Mouse (Mus musculus) heart, postnatal 36 days (tissue): ENCODE data around the gene Gm11938. TPM values are rescaled to one million over a fixed set of nuclear protein-coding genes. Genes with fewer than 3 reads are reported as not detected.
A peak's percentile ranks its signal among the peaks of the same experiment; 100 is the strongest.

Experiments used
- DNase-seq, 2 experiments: peaks; one replicate each; pipeline ENCODE4 v3.0.0; 2021 to 2022
- intact Hi-C: fragments of 180-260 bp; cut with DNase I; formaldehyde crosslinking; loops from one replicate; pipeline ENCODE4 v1.15.1; 2025
- total RNA-seq, 2 experiments: library from RNA; stranded (reverse); gene quantifications; 2 replicates each; pipeline ENCODE4 v1.2.3; 2021

Gm11938 gene
- total RNA-seq, 2 experiments from 2014 or later = not detected

GRCm38 (mm10) chr11:99580636-99581035 lies 22.5 kb downstream of the Gm11938 start, which contains the start of gene Krtap1-5:
Krtap1-5 (minus strand) TSS chr11:99581016.
- no peak for DNase-seq
- intact Hi-C loops = no loop called here

- peak; percentile 44 to 66 for DNase-seq
Observed at GRCm38 (mm10) chr11:99574106-99574505, 29.0 kb downstream of the Gm11938 start.

GRCm38 (mm10) chr11:99573164-99573563 lies 29.9 kb downstream of the Gm11938 start:
- DNase-seq = no peak
- intact Hi-C loops = no loop called here

More at GRCm38 (mm10) chr11:99574106-99574505, 29.0 kb downstream of the Gm11938 start:
- intact Hi-C loops = loop anchor here (2.0 kb wide), 2 partner anchors 109 to 195 kb away; no protein-coding TSS in a partner anchor

GRCm38 (mm10) chr11:99566530-99566929 lies 36.6 kb downstream of the Gm11938 start, which contains the start of gene Krtap3-1:
Krtap3-1 (minus strand) TSS chr11:99566630.
- no peak for DNase-seq
- intact Hi-C loops = no loop called here

- DNase-seq = no peak
- intact Hi-C loops = no loop called here
Observed at GRCm38 (mm10) chr11:99562580-99562979, 40.5 kb downstream of the Gm11938 start.

GRCm38 (mm10) chr11:99559366-99559765 lies 43.7 kb downstream of the Gm11938 start, which contains the start of gene Gm11939:
Gm11939 (minus strand) TSS chr11:99559466.
- no peak for DNase-seq
- intact Hi-C loops = no loop called here

GRCm38 (mm10) chr11:99557976-99558745 lies 44.9 kb downstream of the Gm11938 start:
- no peak for DNase-seq
- intact Hi-C loops = no loop called here

- no peak for DNase-seq
Observed at GRCm38 (mm10) chr11:99556753-99557152, 46.4 kb downstream of the Gm11938 start, which contains the start of gene Krtap3-2. Krtap3-2 (minus strand) TSS chr11:99556853.

GRCm38 (mm10) chr11:99556195-99556594 lies 46.9 kb downstream of the Gm11938 start:
- no peak for DNase-seq
- intact Hi-C loops = no loop called here

More at GRCm38 (mm10) chr11:99556753-99557152, 46.4 kb downstream of the Gm11938 start, which contains the start of gene Krtap3-2:
- intact Hi-C loops = no loop called here

Other genes with a start within 250 kb of the Gm11938 start
- gene Krt28, start 228.4 kb downstream of the Gm11938 start, total RNA-seq = not detected
- gene Krt10, start 213.9 kb downstream of the Gm11938 start, total RNA-seq = 1 to 10 TPM; 3.4 to 3.7 TPM
- gene Krt12, start 181.0 kb downstream of the Gm11938 start, total RNA-seq = not detected
- gene Krt20, start 165.2 kb downstream of the Gm11938 start, total RNA-seq = not detected
- gene Krt23, start 110.2 kb downstream of the Gm11938 start, total RNA-seq = not detected
- gene Krt39, start 82.0 kb downstream of the Gm11938 start, total RNA-seq = not detected
- gene Krt40, start 60.1 kb downstream of the Gm11938 start, total RNA-seq = not detected
- gene Krtap3-3, start 52.4 kb downstream of the Gm11938 start, total RNA-seq = not detected
- not detected for gene Krtap3-2, start 46.5 kb downstream of the Gm11938 start, total RNA-seq
- not detected for gene Gm11939, start 43.8 kb downstream of the Gm11938 start, total RNA-seq
- gene Krtap3-1, start 36.7 kb downstream of the Gm11938 start, total RNA-seq = not detected
- gene Krtap1-5, start 22.3 kb downstream of the Gm11938 start, total RNA-seq = not detected
- gene Krtap1-4, start 19.7 kb downstream of the Gm11938 start, total RNA-seq = not detected
- not detected for gene Krtap1-3, start 12.0 kb downstream of the Gm11938 start, total RNA-seq
- not detected for gene Krtap9-3, start 5.2 kb downstream of the Gm11938 start, total RNA-seq
- not detected for gene Gm11937, start 6.9 kb upstream of the Gm11938 start, total RNA-seq
- gene Krtap2-4, start 11.5 kb upstream of the Gm11938 start, total RNA-seq = not detected
- gene Gm11562, start 17.1 kb upstream of the Gm11938 start, total RNA-seq = not detected
- gene Krtap4-1, start 24.9 kb upstream of the Gm11938 start, total RNA-seq = not detected
- not detected for gene Krtap4-2, start 31.8 kb upstream of the Gm11938 start, total RNA-seq
- not detected for gene Krtap4-7, start 40.8 kb upstream of the Gm11938 start, total RNA-seq
- gene Gm11555, start 46.9 kb upstream of the Gm11938 start, total RNA-seq = not detected
- not detected for gene Gm11563, start 55.7 kb upstream of the Gm11938 start, total RNA-seq
- gene Krtap4-6, start 62.7 kb upstream of the Gm11938 start, total RNA-seq = not detected
- not detected for gene Gm14190, start 87.4 kb upstream of the Gm11938 start, total RNA-seq
- gene Gm14180, start 131.0 kb upstream of the Gm11938 start, total RNA-seq = not detected
- not detected for gene Gm11595, start 169.6 kb upstream of the Gm11938 start, total RNA-seq
- gene Krtap4-8, start 177.4 kb upstream of the Gm11938 start, total RNA-seq = not detected
- gene Krtap4-9, start 181.9 kb upstream of the Gm11938 start, total RNA-seq = not detected
- gene Gm11596, start 190.2 kb upstream of the Gm11938 start, total RNA-seq = not detected
- not detected for gene Gm11569, start 195.6 kb upstream of the Gm11938 start, total RNA-seq
- not detected for gene Gm11554, start 201.1 kb upstream of the Gm11938 start, total RNA-seq
- gene Krtap4-13, start 206.6 kb upstream of the Gm11938 start, total RNA-seq = not detected
- gene Gm11564, start 212.4 kb upstream of the Gm11938 start, total RNA-seq = not detected
- gene 2300003K06Rik, start 234.8 kb upstream of the Gm11938 start, total RNA-seq = not detected
- gene Krtap4-16, start 248.3 kb upstream of the Gm11938 start, total RNA-seq = not detected